Mouse (Mus musculus) kidney, adult 2 months (tissue): Measurements from ENCODE around the gene Mgarp.

ENCODE experiments used
- CTCF ChIP-seq: fragments of 200-500 bp; conservative IDR thresholded peaks from 2 replicates; pipeline ENCODE4 v1.5.1; 2011; ENCODE audit warnings: low read depth, mild to moderate bottlenecking, control low read depth, low read length, moderate library complexity, mixed read lengths; ENCODE audit not compliant: insufficient read depth, insufficient read length
- POLR2A ChIP-seq: fragments of 200-500 bp; IDR thresholded peaks from one replicate; pipeline ENCODE4 v1.6.1; 2011; ENCODE audit warnings: low read depth, low read length, control low read depth

GRCm38 (mm10) chr3:51357078-51357477 is 39.5 kb downstream of the Mgarp start:
- no peak for TF ChIP-seq CTCF
- no peak for TF ChIP-seq POLR2A
